Mouse (Mus musculus) kidney, embryonic 15.5 days (tissue): ENCODE measurements around the gene Ppfia2. TPM values are rescaled to one million over a fixed set of nuclear protein-coding genes. Genes with fewer than 3 reads are reported as not detected.

ENCODE experiments used
- ATAC-seq: fragments of 200-750 bp; cut with Nextera tagmentation; replicated peaks from 2 replicates; pipeline ENCODE4 v1.8.0; 2017; ENCODE audit warnings: moderate TSS enrichment; ENCODE audit not compliant: low FRiP score
- H3K27ac ChIP-seq: fragments of 300-500 bp; sonication (generic); 2 replicates; pipeline ENCODE4 v1.5.1; 2015; ENCODE audit warnings: mild to moderate bottlenecking, inconsistent platforms
- H3K27me3 ChIP-seq: fragments of 300-500 bp; sonication (generic); 2 replicates; pipeline ENCODE4 v1.6.1; 2015; ENCODE audit warnings: inconsistent platforms
- H3K36me3 ChIP-seq: fragments of 300-500 bp; sonication (generic); 2 replicates; pipeline ENCODE4 v1.6.1; 2015; ENCODE audit warnings: inconsistent platforms
- H3K4me1 ChIP-seq: fragments of 300-500 bp; sonication (generic); 2 replicates; pipeline ENCODE4 v1.6.1; 2015; ENCODE audit warnings: inconsistent platforms
- H3K4me2 ChIP-seq: fragments of 300-500 bp; sonication (generic); 2 replicates; pipeline ENCODE4 v1.6.1; 2015; ENCODE audit warnings: moderate library complexity, mild to moderate bottlenecking, inconsistent platforms
- H3K4me3 ChIP-seq: fragments of 300-500 bp; sonication (generic); replicated peaks from 2 replicates; pipeline ENCODE4 v1.5.1; 2015; ENCODE audit warnings: mild to moderate bottlenecking, inconsistent platforms
- H3K9ac ChIP-seq: fragments of 300-500 bp; sonication (generic); 2 replicates; pipeline ENCODE4 v1.6.1; 2015; ENCODE audit warnings: mild to moderate bottlenecking, inconsistent platforms
- H3K9me3 ChIP-seq: fragments of 300-500 bp; sonication (generic); replicated peaks from 2 replicates; pipeline ENCODE4 v1.6.1; 2016; ENCODE audit warnings: inconsistent platforms
- WGBS: fragments of 180-500 bp; shearing (Covaris S2); methylation state at CpG from one replicate; pipeline ENCODE4 v1.1.7; 2015; ENCODE audit warnings: mixed read lengths; 5-methylcytosine and 5-hydroxymethylcytosine counted together
- polyA plus RNA-seq: library from polyadenylated mRNA; unstranded; fragments of >200 nt; fragmentation: Nextera tagmentation; extraction: Ambion mirVana; gene quantifications from 2 replicates; pipeline ENCODE4 v1.2.1, GENCODE M21; 2015

Ppfia2 gene
- polyA plus RNA-seq, 1 experiment from 2014 or later = 0.86 TPM

DNA sequence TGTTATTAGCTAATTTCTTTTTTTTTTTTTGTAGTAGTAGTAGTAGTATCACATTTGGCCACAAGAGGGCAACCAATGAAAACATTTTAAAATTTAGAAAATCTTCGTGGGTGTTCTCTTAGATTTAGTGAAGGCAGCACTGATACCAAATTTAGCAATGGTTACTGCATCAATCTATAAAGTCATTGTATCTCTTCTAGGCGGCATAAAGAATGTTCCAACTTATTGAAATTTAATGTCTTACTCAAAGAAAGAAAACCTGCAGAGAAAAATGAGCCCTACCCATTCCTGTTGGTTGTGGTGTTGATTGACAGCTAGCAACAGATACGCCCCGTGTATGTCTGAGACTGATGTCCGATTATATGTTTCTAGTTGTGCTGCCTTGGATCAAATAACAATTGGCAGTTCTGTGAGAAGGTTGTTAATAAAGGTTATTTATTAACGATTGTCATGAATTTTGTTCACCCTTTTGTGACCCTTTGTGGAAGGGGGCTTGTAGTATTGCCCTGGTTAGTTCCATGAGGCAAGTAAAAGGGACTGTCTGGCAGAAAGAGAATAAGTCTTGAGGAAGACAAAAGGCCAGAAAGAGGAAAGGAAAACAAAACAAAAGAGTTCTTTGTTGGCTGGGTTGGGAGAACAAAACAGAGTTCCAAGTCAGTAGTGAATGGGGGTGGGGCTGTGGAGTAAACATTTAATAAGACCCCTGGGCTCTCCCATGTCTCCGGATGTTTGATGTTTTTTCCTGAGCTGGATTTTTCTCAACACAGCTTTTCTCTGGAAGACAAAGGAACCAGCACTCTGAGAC is 139.2 kb downstream of the Ppfia2 start:
- H3K9me3 ChIP-seq = no peaks in the 10 kb centered on the region
- H3K9ac ChIP-seq = no peak overlapping the region
- no peaks in the 10 kb centered on the region for H3K36me3 ChIP-seq
- H3K4me3 ChIP-seq = 0 out of 2 replicates have a peak overlapping the region, but pooled peaks have one; percentile 7
- no peaks in the 10 kb centered on the region for H3K4me1 ChIP-seq
- WGBS = 22% methylated on average over 7 of the region's 7 CpGs
- peak overlapping the region; percentile 45 for H3K4me2 ChIP-seq
- H3K27ac ChIP-seq = no peak overlapping the region
- H3K27me3 ChIP-seq = no peaks in the 10 kb centered on the region
- peak; percentile 85 for ATAC-seq

DNA sequence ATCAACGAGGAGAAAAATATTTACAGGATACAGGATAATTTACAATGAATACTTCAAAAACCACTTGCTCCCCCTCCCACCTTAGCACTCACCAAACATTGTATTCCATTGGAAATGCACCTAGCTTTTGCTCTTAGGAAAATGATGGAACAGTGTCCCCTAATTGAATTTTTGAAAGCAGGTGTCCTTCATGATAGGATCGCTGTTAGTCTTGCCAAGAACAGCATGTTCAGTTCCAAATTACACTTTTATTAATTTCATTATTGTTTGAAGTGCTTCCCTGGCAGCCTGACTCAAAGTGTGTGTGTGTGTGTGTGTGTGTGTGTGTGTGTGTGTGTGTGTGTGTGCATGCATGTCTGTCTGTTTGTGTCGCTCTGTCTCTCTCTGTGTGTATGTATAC is 140.1 kb downstream of the Ppfia2 start:
- Histone ChIP-seq H3K4me2 (no peak overlapping the region), H3K36me3 (no peaks in the 10 kb centered on the region), H3K27ac (no peak overlapping the region), H3K9ac (no peak overlapping the region), H3K4me3 (no peak overlapping the region), H3K9me3 (no peaks in the 10 kb centered on the region), H3K4me1 (no peaks in the 10 kb centered on the region), H3K27me3 (no peaks in the 10 kb centered on the region)
- WGBS = 81% methylated on average over 3 of the region's 3 CpGs
- ATAC-seq = no peak

DNA sequence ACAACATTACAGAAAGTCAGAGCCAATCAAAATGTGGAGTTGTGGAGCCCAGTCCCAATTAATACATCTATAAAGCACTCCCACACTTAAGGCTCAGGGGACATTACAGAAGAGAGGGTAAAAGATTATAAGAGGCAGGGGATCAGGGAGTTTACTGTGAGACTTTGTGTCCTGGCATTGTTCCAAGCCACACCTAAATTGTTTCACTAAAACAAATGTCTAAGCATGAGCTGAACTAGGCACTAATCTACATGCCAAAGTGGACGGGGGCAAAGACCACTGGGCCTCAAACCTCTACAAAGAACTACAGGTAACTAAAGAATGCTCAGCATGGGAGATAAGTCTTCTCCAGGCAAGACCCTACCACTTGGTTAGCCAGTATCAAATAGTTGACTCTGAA is 148.1 kb downstream of the Ppfia2 start:
- no peak for ATAC-seq
- Histone ChIP-seq H3K9ac (no peak overlapping the region), H3K27me3 (no peaks in the 10 kb centered on the region), H3K36me3 (no peaks in the 10 kb centered on the region), H3K4me2 (no peak overlapping the region), H3K27ac (no peak overlapping the region), H3K9me3 (no peaks in the 10 kb centered on the region), H3K4me3 (no peak overlapping the region), H3K4me1 (no peaks in the 10 kb centered on the region)
- WGBS = 65% methylated on average over 1 of the region's 1 CpGs

DNA sequence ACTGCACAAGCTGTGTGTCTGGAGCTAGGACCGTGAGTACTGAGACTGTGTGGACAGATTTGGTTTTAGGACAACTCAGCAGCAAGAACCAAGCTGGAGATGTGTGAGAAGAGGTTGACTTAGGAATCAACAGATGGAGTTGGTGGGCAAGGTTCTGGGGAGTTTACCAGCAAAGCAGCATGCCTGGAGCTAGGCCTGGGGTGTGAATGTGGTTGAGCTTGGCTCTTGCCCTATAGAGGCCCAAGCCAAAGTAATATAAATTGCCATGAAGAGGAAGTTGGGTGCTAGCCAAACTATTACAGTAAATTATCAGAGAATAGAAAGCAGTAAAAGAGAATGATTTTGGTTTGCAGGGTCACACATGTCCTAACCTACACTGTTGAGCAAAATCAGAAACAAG is 150.8 kb downstream of the Ppfia2 start:
- Histone ChIP-seq H3K36me3 (no peaks in the 10 kb centered on the region), H3K9me3 (no peaks in the 10 kb centered on the region), H3K4me1 (no peaks in the 10 kb centered on the region), H3K27ac (no peak overlapping the region), H3K9ac (no peak overlapping the region), H3K27me3 (no peaks in the 10 kb centered on the region), H3K4me3 (no peak overlapping the region), H3K4me2 (no peak overlapping the region)
- no peak for ATAC-seq
- 82% methylated on average over 1 of the region's 1 CpGs for WGBS

DNA sequence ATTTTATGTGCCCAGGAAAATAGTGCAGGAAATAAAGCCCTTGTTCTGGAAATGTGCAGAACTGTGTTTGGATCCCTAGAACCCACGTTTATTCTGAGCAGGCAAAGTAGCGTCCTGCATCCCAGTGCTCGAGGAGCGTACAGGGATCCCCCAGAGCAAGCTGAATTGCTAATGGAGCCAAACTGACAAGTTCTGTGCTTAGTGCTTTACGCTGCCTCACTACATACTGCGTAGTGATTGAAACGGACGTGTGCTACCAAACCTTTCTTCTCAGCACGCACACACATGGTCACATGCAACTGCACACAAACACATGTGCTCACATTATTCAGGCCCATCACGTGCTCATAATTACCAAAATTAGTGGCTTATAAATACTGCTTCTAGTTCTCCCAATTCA is 153.2 kb downstream of the Ppfia2 start:
- no peaks in the 10 kb centered on the region for H3K36me3 ChIP-seq
- no peak for ATAC-seq
- H3K27me3 ChIP-seq = no peaks in the 10 kb centered on the region
- H3K27ac ChIP-seq = no peak overlapping the region
- no peaks in the 10 kb centered on the region for H3K4me1 ChIP-seq
- H3K9me3 ChIP-seq = no peaks in the 10 kb centered on the region
- H3K4me3 ChIP-seq = no peak overlapping the region
- no peak overlapping the region for H3K9ac ChIP-seq
- H3K4me2 ChIP-seq = no peak overlapping the region
- 84% methylated on average over 10 of the region's 10 CpGs for WGBS

DNA sequence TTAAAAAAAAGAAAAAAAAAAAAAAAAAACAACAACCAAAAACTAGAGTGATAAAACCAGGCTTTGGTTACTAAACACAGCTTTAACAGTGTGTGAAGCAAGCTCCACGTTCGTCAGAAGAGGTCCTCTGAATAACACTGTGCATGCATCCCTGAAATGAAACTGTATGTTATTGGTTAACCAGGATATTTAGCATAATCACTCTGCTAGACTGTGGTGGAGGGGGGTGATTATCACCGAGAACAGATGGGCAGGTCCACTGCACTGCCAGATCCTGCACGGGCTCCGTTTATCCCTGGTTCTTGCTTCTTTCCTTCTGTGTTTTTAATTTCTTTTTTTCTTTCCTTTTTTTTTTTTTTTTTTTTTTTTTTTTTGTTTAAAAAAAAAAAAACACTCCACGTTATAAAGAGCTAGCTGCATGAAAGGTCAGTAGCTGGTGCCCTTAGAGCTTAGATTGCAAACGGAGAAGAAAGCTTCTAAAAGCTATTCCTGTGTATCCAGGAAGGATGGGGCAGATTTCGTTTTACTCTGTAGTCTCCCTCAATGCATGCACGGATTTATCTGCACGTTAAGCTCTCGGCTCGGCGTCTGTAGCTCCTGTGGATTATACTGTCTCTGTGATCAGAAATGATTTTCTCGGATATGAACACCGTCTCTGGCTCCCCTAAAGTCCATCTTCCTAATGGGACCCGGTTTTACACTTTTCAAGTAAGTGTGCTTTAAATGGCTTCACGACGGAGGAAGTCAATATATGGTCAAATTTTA is 162.2 kb downstream of the Ppfia2 start:
- Histone ChIP-seq H3K4me2 (no peak overlapping the region), H3K27me3 (no peaks in the 10 kb centered on the region), H3K9me3 (no peaks in the 10 kb centered on the region), H3K9ac (no peak overlapping the region), H3K27ac (no peak overlapping the region), H3K4me3 (no peak overlapping the region), H3K4me1 (no peaks in the 10 kb centered on the region), H3K36me3 (no peaks in the 10 kb centered on the region)
- peak; percentile 92 for ATAC-seq
- WGBS = 61% methylated on average over 18 of the region's 18 CpGs

DNA sequence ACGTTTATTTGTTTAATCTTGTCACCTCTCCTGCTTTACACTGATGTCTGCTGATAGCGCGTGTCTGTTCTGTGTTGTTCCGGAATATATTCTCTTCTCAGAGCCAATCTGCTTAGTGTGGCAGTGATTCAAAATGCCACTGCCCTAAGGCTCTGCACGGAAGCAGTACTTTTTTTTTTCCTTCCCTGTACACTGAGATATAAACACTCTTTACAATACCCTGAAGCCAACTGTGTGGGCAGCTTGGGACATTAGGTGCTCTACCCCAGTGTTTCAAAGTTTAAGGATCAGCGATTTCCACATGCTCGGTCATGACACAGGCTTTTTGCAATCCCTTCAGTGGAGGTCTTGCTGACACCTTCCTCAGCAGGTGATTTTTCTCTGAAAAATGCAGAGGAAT is 163.8 kb downstream of the Ppfia2 start:
- Histone ChIP-seq H3K9me3 (no peaks in the 10 kb centered on the region), H3K27me3 (no peaks in the 10 kb centered on the region), H3K4me3 (no peak overlapping the region), H3K27ac (no peak overlapping the region), H3K36me3 (no peaks in the 10 kb centered on the region), H3K4me1 (no peaks in the 10 kb centered on the region), H3K9ac (no peak overlapping the region), H3K4me2 (no peak overlapping the region)
- WGBS = 68% methylated on average over 7 of the region's 7 CpGs
- ATAC-seq = no peak

DNA sequence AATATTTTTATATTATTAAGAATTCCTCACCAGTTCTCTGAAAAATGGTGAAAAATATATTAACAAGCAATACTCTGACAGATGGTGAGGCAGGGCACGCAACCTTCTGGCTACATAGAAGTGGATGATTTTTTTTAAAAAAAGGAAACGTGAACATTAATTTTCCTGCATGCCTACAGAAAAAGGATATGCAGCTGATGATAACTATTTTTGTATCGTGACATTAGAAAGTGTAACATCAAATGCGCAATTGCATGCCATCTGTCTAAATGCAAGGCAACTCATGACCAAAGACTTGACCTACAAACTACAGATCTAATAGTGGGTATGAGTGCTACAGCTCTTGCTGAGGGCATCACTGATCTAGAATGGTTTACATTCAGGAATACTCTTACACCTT is 182.1 kb downstream of the Ppfia2 start:
- Histone ChIP-seq H3K4me1 (no peaks in the 10 kb centered on the region), H3K36me3 (no peaks in the 10 kb centered on the region), H3K4me3 (no peak overlapping the region), H3K9ac (no peak overlapping the region), H3K27ac (no peak overlapping the region), H3K27me3 (no peaks in the 10 kb centered on the region), H3K9me3 (no peaks in the 10 kb centered on the region), H3K4me2 (no peak overlapping the region)
- WGBS = 92% methylated on average over 4 of the region's 4 CpGs
- no peak for ATAC-seq

DNA sequence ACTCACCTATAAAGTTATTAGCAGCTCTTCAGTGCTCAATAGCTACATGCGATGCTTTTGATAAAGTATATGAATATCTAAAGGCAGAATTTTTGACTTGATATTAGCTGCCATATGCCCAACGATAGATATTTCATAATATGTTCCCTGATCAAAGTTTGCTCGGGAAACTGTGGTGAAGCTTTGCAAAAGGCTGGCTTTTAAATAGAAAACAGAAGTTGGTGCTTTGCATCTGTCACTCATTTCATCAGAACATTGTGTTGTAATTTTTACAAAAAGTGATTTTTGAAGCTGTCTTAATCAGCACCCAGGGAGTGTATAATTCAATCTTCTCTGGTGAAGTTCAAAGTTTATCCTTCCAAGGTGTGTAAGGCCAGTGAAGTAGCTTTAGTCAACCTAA is 195.1 kb downstream of the Ppfia2 start:
- H3K4me2 ChIP-seq = no peak overlapping the region
- no peak overlapping the region for H3K9ac ChIP-seq
- ATAC-seq = no peak
- no peak overlapping the region for H3K27ac ChIP-seq
- H3K36me3 ChIP-seq = no peaks in the 10 kb centered on the region
- H3K27me3 ChIP-seq = no peaks in the 10 kb centered on the region
- no peaks in the 10 kb centered on the region for H3K4me1 ChIP-seq
- 87% methylated on average over 3 of the region's 3 CpGs for WGBS
- H3K4me3 ChIP-seq = no peak overlapping the region
- H3K9me3 ChIP-seq = no peaks in the 10 kb centered on the region

DNA sequence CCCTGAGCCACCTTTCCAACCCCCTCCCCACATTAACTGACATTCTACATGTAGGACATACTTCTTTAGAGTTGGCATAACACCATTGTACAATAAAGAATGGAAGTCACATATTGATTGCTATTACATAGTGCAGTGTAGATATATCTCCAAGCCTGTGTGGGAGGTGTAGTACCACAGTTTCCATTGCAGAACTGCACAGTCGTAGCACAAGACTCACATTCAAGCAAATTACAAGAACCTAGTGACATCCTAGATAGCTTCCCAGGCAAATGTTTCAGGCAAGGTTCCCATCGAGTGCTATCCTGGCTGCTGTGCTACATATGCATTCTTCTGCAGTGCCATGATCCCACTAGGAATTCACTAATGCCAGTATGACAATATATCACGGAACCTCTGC is 200.0 kb downstream of the Ppfia2 start:
- no peak overlapping the region for H3K4me2 ChIP-seq
- H3K4me3 ChIP-seq = no peak overlapping the region
- 80% methylated on average over 3 of the region's 3 CpGs for WGBS
- no peak overlapping the region for H3K9ac ChIP-seq
- ATAC-seq = no peak
- no peaks in the 10 kb centered on the region for H3K4me1 ChIP-seq
- no peak overlapping the region for H3K27ac ChIP-seq
- no peaks in the 10 kb centered on the region for H3K36me3 ChIP-seq
- H3K9me3 ChIP-seq = no peaks in the 10 kb centered on the region
- no peaks in the 10 kb centered on the region for H3K27me3 ChIP-seq

DNA sequence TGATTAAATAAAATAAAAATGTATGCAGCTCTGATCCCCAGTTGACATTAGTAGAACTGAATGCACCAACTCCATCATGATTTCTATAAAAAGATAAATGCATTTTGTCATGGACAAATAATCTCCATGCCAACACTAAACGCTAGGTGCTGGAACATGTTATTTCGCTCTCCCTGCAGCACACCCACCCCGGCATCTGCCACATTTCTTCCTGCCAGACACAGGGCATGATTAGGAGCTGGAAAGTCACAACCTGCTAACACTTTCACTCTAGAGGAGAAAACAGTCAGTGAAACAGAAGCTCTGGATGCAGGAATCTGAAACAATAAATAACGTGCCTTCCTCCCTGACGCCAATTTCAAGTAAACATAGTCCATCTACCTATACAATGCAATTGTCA is 211.3 kb downstream of the Ppfia2 start:
- Histone ChIP-seq H3K36me3 (no peaks in the 10 kb centered on the region), H3K9me3 (no peaks in the 10 kb centered on the region), H3K27me3 (no peaks in the 10 kb centered on the region), H3K4me2 (no peak overlapping the region), H3K27ac (no peak overlapping the region), H3K9ac (no peak overlapping the region), H3K4me3 (no peak overlapping the region), H3K4me1 (no peaks in the 10 kb centered on the region)
- ATAC-seq = no peak
- WGBS = 91% methylated on average over 5 of the region's 5 CpGs

DNA sequence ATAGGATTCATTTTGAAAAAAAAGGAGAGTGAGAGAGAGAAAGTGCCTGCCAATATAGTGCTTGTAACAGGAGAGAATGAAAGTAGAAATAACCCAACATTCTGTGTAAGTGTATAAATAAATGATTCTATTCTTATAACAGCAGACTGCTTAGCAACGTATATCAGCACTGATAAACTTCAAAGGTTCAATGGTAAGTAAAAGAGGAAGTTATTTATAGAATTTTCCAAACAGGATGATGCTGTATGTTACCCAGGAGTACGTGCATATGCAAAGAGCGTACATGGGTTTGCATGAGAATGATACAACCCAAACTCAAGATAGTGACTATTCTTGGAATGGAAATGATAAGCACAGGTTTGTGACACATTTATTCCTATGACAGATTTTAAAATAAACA is 215.4 kb downstream of the Ppfia2 start:
- no peaks in the 10 kb centered on the region for H3K9me3 ChIP-seq
- no peak overlapping the region for H3K27ac ChIP-seq
- WGBS = 77% methylated on average over 3 of the region's 3 CpGs
- no peak for ATAC-seq
- H3K27me3 ChIP-seq = no peaks in the 10 kb centered on the region
- no peak overlapping the region for H3K9ac ChIP-seq
- no peaks in the 10 kb centered on the region for H3K36me3 ChIP-seq
- H3K4me1 ChIP-seq = no peaks in the 10 kb centered on the region
- H3K4me3 ChIP-seq = no peak overlapping the region
- no peak overlapping the region for H3K4me2 ChIP-seq
